Mouse (Mus musculus): ENCODE results near the gene Gpbp1l1. TPM values are rescaled to one million over a fixed set of nuclear protein-coding genes. Genes with fewer than 3 reads are reported as not detected.

Gene Gpbp1l1
- polyA plus RNA-seq, 1 experiment: 1.0 TPM

GRCm38 (mm10) chr4:116558151-116558882, 859 bp downstream of the Gpbp1l1 start:
- no peak for TF ChIP-seq TAL1 (IDR thresholded peaks at IDR 0.05; ENCODE audit: low read length)
- no peak for TF ChIP-seq GATA1 (IDR thresholded peaks at IDR 0.05; ENCODE audit: low read length)
- Histone ChIP-seq H3K4me1 (ENCODE audit: control insufficient read depth) (peaks cover 46% of the 10 kb centered on the region), H3K4me3 (replicated peaks) (peak overlapping the region; percentile 67), H3K36me3 (ENCODE audit: control insufficient read depth) (peaks cover 27% of the 10 kb centered on the region), H3K9me3 (ENCODE audit: control insufficient read depth, low read length) (no peaks in the 10 kb centered on the region), H3K27me3 (ENCODE audit: control insufficient read depth) (no peaks in the 10 kb centered on the region)

GRCm38 (mm10) chr4:116595793-116596192, 38.3 kb downstream of the Gpbp1l1 start:
- Histone ChIP-seq H3K9me3 (ENCODE audit: control insufficient read depth, low read length) (no peaks in the 10 kb centered on the region), H3K36me3 (ENCODE audit: control insufficient read depth) (peaks cover 66% of the 10 kb centered on the region), H3K4me1 (ENCODE audit: control insufficient read depth) (peaks cover 40% of the 10 kb centered on the region), H3K4me3 (replicated peaks) (no peak overlapping the region), H3K27me3 (ENCODE audit: control insufficient read depth) (no peaks in the 10 kb centered on the region; the same call in 1 of the 2 replicates)
- TF ChIP-seq TAL1 (IDR thresholded peaks at IDR 0.05; ENCODE audit: low read length) (no peak), GATA1 (IDR thresholded peaks at IDR 0.05; ENCODE audit: low read length) (no peak)

- H3K36me3 ChIP-seq (ENCODE audit: control insufficient read depth): peaks cover 66% of the 10 kb centered on the region
- peaks cover 40% of the 10 kb centered on the region for H3K4me1 ChIP-seq (ENCODE audit: control insufficient read depth)
- TF ChIP-seq TAL1 (IDR thresholded peaks at IDR 0.05; ENCODE audit: low read length): no peak
- TF ChIP-seq GATA1 (IDR thresholded peaks at IDR 0.05; ENCODE audit: low read length): no peak
- peak within 1 kb of the TSS; percentile 88 for H3K4me3 ChIP-seq (replicated peaks)
- no peaks in the 10 kb centered on the region; the same call in 1 of the 2 replicates for H3K27me3 ChIP-seq (ENCODE audit: control insufficient read depth)
- H3K9me3 ChIP-seq (ENCODE audit: control insufficient read depth, low read length): no peaks in the 10 kb centered on the region
Observed at GRCm38 (mm10) chr4:116596379-116596778, 38.9 kb downstream of the Gpbp1l1 start, which contains the start of gene Ccdc17. TSS of gene Ccdc17 (plus strand) at chr4:116596654.

- H3K27me3 ChIP-seq (ENCODE audit: control insufficient read depth): no peaks in the 10 kb centered on the region; the same call in 1 of the 2 replicates
- TF ChIP-seq GATA1 (IDR thresholded peaks at IDR 0.05; ENCODE audit: low read length) (no peak), TAL1 (IDR thresholded peaks at IDR 0.05; ENCODE audit: low read length) (no peak)
- peaks cover 66% of the 10 kb centered on the region for H3K36me3 ChIP-seq (ENCODE audit: control insufficient read depth)
- peaks cover 38% of the 10 kb centered on the region for H3K4me1 ChIP-seq (ENCODE audit: control insufficient read depth)
- peak overlapping the region; percentile 88 for H3K4me3 ChIP-seq (replicated peaks)
- no peaks in the 10 kb centered on the region for H3K9me3 ChIP-seq (ENCODE audit: control insufficient read depth, low read length)
Observed at GRCm38 (mm10) chr4:116596978-116597881, 39.8 kb downstream of the Gpbp1l1 start.

- TF ChIP-seq GATA1 (IDR thresholded peaks at IDR 0.05; ENCODE audit: low read length) (no peak), TAL1 (IDR thresholded peaks at IDR 0.05; ENCODE audit: low read length) (no peak)
- H3K4me1 ChIP-seq (ENCODE audit: control insufficient read depth): 0 out of 2 replicates have a peak, but pooled peaks cover 2% of the 10 kb centered on the region
- peaks cover 96% of the 10 kb centered on the region for H3K36me3 ChIP-seq (ENCODE audit: control insufficient read depth)
- no peaks in the 10 kb centered on the region for H3K27me3 ChIP-seq (ENCODE audit: control insufficient read depth)
- H3K4me3 ChIP-seq (replicated peaks): no peak overlapping the region
- no peaks in the 10 kb centered on the region for H3K9me3 ChIP-seq (ENCODE audit: control insufficient read depth, low read length)
Observed at GRCm38 (mm10) chr4:116612621-116613020, 55.2 kb downstream of the Gpbp1l1 start.

GRCm38 (mm10) chr4:116615237-116615636, 57.8 kb downstream of the Gpbp1l1 start:
- Histone ChIP-seq H3K27me3 (ENCODE audit: control insufficient read depth) (no peaks in the 10 kb centered on the region), H3K4me3 (replicated peaks) (no peak overlapping the region), H3K9me3 (ENCODE audit: control insufficient read depth, low read length) (no peaks in the 10 kb centered on the region), H3K4me1 (ENCODE audit: control insufficient read depth) (0 out of 2 replicates have a peak, but pooled peaks cover 2% of the 10 kb centered on the region), H3K36me3 (ENCODE audit: control insufficient read depth) (peaks cover 95% of the 10 kb centered on the region)
- TF ChIP-seq GATA1 (IDR thresholded peaks at IDR 0.05; ENCODE audit: low read length) (no peak), TAL1 (IDR thresholded peaks at IDR 0.05; ENCODE audit: low read length) (no peak)

GRCm38 (mm10) chr4:116624831-116625230, 67.4 kb downstream of the Gpbp1l1 start:
- Histone ChIP-seq H3K4me1 (ENCODE audit: control insufficient read depth) (peaks cover 31% of the 10 kb centered on the region), H3K36me3 (ENCODE audit: control insufficient read depth) (peaks cover 56% of the 10 kb centered on the region), H3K9me3 (ENCODE audit: control insufficient read depth, low read length) (no peaks in the 10 kb centered on the region), H3K4me3 (replicated peaks) (no peak overlapping the region), H3K27me3 (ENCODE audit: control insufficient read depth) (no peaks in the 10 kb centered on the region)
- TF ChIP-seq GATA1 (IDR thresholded peaks at IDR 0.05; ENCODE audit: low read length) (no peak), TAL1 (IDR thresholded peaks at IDR 0.05; ENCODE audit: low read length) (no peak)

- TF ChIP-seq GATA1 (IDR thresholded peaks at IDR 0.05; ENCODE audit: low read length): no peak
- no peak for TF ChIP-seq TAL1 (IDR thresholded peaks at IDR 0.05; ENCODE audit: low read length)
- H3K27me3 ChIP-seq (ENCODE audit: control insufficient read depth): no peaks in the 10 kb centered on the region
Observed at GRCm38 (mm10) chr4:116626658-116627358, 69.3 kb downstream of the Gpbp1l1 start.

More at GRCm38 (mm10) chr4:116626658-116627358, 69.3 kb downstream of the Gpbp1l1 start:
- Histone ChIP-seq H3K9me3 (ENCODE audit: control insufficient read depth, low read length) (no peaks in the 10 kb centered on the region), H3K4me3 (replicated peaks) (peak overlapping the region; percentile 79), H3K36me3 (ENCODE audit: control insufficient read depth) (peaks cover 37% of the 10 kb centered on the region), H3K4me1 (ENCODE audit: control insufficient read depth) (peaks cover 30% of the 10 kb centered on the region)

All from erythroblast, embryonic 14.5 days (primary cell).